10 mouse cellular contexts compared by ENCODE assay signal in genomic region chr17:78272713-78273483, GRCm38 (mm10).
A peak's percentile ranks its signal among the peaks of the same experiment; 100 is the strongest.
DNase-seq lines count a peak whose midpoint lies in the region; ATAC-seq lines count a peak whose summit lies in the region.
"Had no signal": no experiment of that assay in that cellular context is flagged by ENCODE, and none has a peak within 500 bp of the region (broad histone marks: within the 10 kb centered on the region; RNA-seq: fewer than 3 reads in every experiment).

No protein-coding gene starts in this region.

- WGBS in heart, embryonic 12.5 days = 69% methylated on average over 8 of the region's 8 CpGs
- WGBS in midbrain, embryonic 12.5 days = 73% methylated on average over 8 of the region's 8 CpGs
- WGBS in midbrain, embryonic 16.5 days = 55% methylated on average over 8 of the region's 8 CpGs
- WGBS in intestine, embryonic 16.5 days = 61% methylated on average over 8 of the region's 8 CpGs
- WGBS in stomach, embryonic 16.5 days = 46% methylated on average over 8 of the region's 8 CpGs

- H3K27ac ChIP-seq in heart, embryonic 12.5 days (ENCODE audit: poor library complexity, severe bottlenecking) = no peak overlapping the region
- 0 out of 2 replicates have a peak overlapping the region, but pooled peaks have one; percentile 30 for H3K27ac ChIP-seq in midbrain, embryonic 12.5 days (replicated peaks)
- no peak overlapping the region for H3K27ac ChIP-seq in midbrain, embryonic 16.5 days (ENCODE audit: low read length)
- peak overlapping the region; percentile 71 for H3K27ac ChIP-seq in intestine, embryonic 16.5 days (ENCODE audit: low read length)
- H3K27ac ChIP-seq in stomach, embryonic 16.5 days (ENCODE audit: low read length) = peak overlapping the region; percentile 56

- no peak overlapping the region for H3K4me3 ChIP-seq in heart, embryonic 12.5 days
- no peak overlapping the region for H3K4me3 ChIP-seq in midbrain, embryonic 12.5 days
- H3K4me3 ChIP-seq in midbrain, embryonic 16.5 days (ENCODE audit: low read depth, low read length) = no peak overlapping the region
- H3K4me3 ChIP-seq in intestine, embryonic 16.5 days (ENCODE audit: low read length) = no peak overlapping the region
- no peak overlapping the region for H3K4me3 ChIP-seq in stomach, embryonic 16.5 days (replicated peaks; ENCODE audit: low read length)

- H3K9me3 ChIP-seq in heart, embryonic 12.5 days (replicated peaks) = no peaks in the 10 kb centered on the region
- no peaks in the 10 kb centered on the region for H3K9me3 ChIP-seq in midbrain, embryonic 12.5 days
- H3K9me3 ChIP-seq in midbrain, embryonic 16.5 days (replicated peaks; ENCODE audit: control insufficient read depth, low read length, poor library complexity, severe bottlenecking) = no peaks in the 10 kb centered on the region
- H3K9me3 ChIP-seq in intestine, embryonic 16.5 days (ENCODE audit: control insufficient read depth, low read length) = no peaks in the 10 kb centered on the region
- H3K9me3 ChIP-seq in stomach, embryonic 16.5 days (replicated peaks; ENCODE audit: control insufficient read depth, low read length) = no peaks in the 10 kb centered on the region

- no peak for ATAC-seq in heart, embryonic 12.5 days (ENCODE audit: insufficient number of reproducible peaks, low FRiP score)
- ATAC-seq in midbrain, embryonic 12.5 days (ENCODE audit: low FRiP score, low read depth) = peak; percentile 61; the same call in 1 of the 2 replicates
- no peak for ATAC-seq in midbrain, embryonic 16.5 days
- peak; percentile 40 for ATAC-seq in intestine, embryonic 16.5 days
- no peak for ATAC-seq in stomach, embryonic 16.5 days (ENCODE audit: insufficient read depth, low FRiP score)

- H3K27me3 ChIP-seq in heart, embryonic 12.5 days (replicated peaks) = no peaks in the 10 kb centered on the region
- H3K27me3 ChIP-seq in midbrain, embryonic 12.5 days = no peaks in the 10 kb centered on the region
- no peaks in the 10 kb centered on the region for H3K27me3 ChIP-seq in midbrain, embryonic 16.5 days (ENCODE audit: control insufficient read depth, insufficient read depth, low read depth, low read length)
- no peaks in the 10 kb centered on the region for H3K27me3 ChIP-seq in intestine, embryonic 16.5 days (replicated peaks; ENCODE audit: control insufficient read depth, insufficient read depth, low read length)
- no peaks in the 10 kb centered on the region for H3K27me3 ChIP-seq in stomach, embryonic 16.5 days (ENCODE audit: control insufficient read depth, insufficient read depth, low read length)

- peaks cover 19% of the 10 kb centered on the region for H3K4me1 ChIP-seq in heart, embryonic 12.5 days (replicated peaks)
- H3K4me1 ChIP-seq in midbrain, embryonic 12.5 days = peaks cover 31% of the 10 kb centered on the region
- peaks cover 18% of the 10 kb centered on the region for H3K4me1 ChIP-seq in midbrain, embryonic 16.5 days (ENCODE audit: control insufficient read depth, insufficient read depth, low read length)
- peaks cover 35% of the 10 kb centered on the region for H3K4me1 ChIP-seq in intestine, embryonic 16.5 days (ENCODE audit: control insufficient read depth, insufficient read depth, low read length)
- peaks cover 27% of the 10 kb centered on the region for H3K4me1 ChIP-seq in stomach, embryonic 16.5 days (ENCODE audit: control insufficient read depth, insufficient read depth, low read length)

- H3K36me3 ChIP-seq in heart, embryonic 12.5 days = no peaks in the 10 kb centered on the region
- no peaks in the 10 kb centered on the region for H3K36me3 ChIP-seq in midbrain, embryonic 12.5 days
- no peaks in the 10 kb centered on the region for H3K36me3 ChIP-seq in midbrain, embryonic 16.5 days (ENCODE audit: control insufficient read depth, insufficient read depth, low read length)
- H3K36me3 ChIP-seq in intestine, embryonic 16.5 days (ENCODE audit: control insufficient read depth, insufficient read depth, low read length) = no peaks in the 10 kb centered on the region
- H3K36me3 ChIP-seq in stomach, embryonic 16.5 days (ENCODE audit: control insufficient read depth, insufficient read depth, low read length) = no peaks in the 10 kb centered on the region

- no peak overlapping the region for H3K9ac ChIP-seq in heart, embryonic 12.5 days
- H3K9ac ChIP-seq in midbrain, embryonic 12.5 days (replicated peaks) = no peak overlapping the region
- no peak overlapping the region for H3K9ac ChIP-seq in midbrain, embryonic 16.5 days (ENCODE audit: low read depth, low read length)
- no peak overlapping the region for H3K9ac ChIP-seq in intestine, embryonic 16.5 days (ENCODE audit: low read depth, low read length)
- 0 out of 2 replicates have a peak overlapping the region, but pooled peaks have one; percentile 25 for H3K9ac ChIP-seq in stomach, embryonic 16.5 days (ENCODE audit: low read length)

- peak; percentile 46 to 61 for DNase-seq in heart, adult 18-20 months
- no peak for DNase-seq in layer of hippocampus, adult 8-10 months (ENCODE audit: low spot score in 2 of 2)
- no peak for DNase-seq in adrenal gland, postnatal 4 days (ENCODE audit: low spot score in 2 of 2)
- DNase-seq: cerebellum, adult 18-20 months; lung, postnatal 10 days had no signal

- no peak overlapping the region for H3K4me2 ChIP-seq in heart, embryonic 12.5 days
- H3K4me2 ChIP-seq in midbrain, embryonic 12.5 days (replicated peaks) = no peak overlapping the region
- H3K4me2 ChIP-seq in midbrain, embryonic 16.5 days (ENCODE audit: low read length) = no peak overlapping the region
- peak overlapping the region; percentile 13; the same call in 1 of the 2 replicates for H3K4me2 ChIP-seq in intestine, embryonic 16.5 days (ENCODE audit: low read depth, low read length)
- peak overlapping the region; percentile 18; the same call in 1 of the 2 replicates for H3K4me2 ChIP-seq in stomach, embryonic 16.5 days (ENCODE audit: low read depth, low read length)

Comparison
In these comparisons a context has a peak if more than half of its experiments do, and no peak if none do; other contexts are left out.
1. ATAC-seq: peak in midbrain, embryonic 12.5 days (single experiment) and intestine, embryonic 16.5 days (single experiment); none in heart, embryonic 12.5 days (single experiment), midbrain, embryonic 16.5 days (single experiment) and stomach, embryonic 16.5 days (single experiment).
2. H3K27ac ChIP-seq: peak in midbrain, embryonic 12.5 days (single experiment), intestine, embryonic 16.5 days (single experiment) and stomach, embryonic 16.5 days (single experiment); none in heart, embryonic 12.5 days (single experiment) and midbrain, embryonic 16.5 days (single experiment).
3. DNase-seq: peak in heart, adult 18-20 months (2 of 2); none in layer of hippocampus, adult 8-10 months (0 of 2) and adrenal gland, postnatal 4 days (0 of 2).
4. H3K4me2 ChIP-seq: peak in intestine, embryonic 16.5 days (single experiment) and stomach, embryonic 16.5 days (single experiment); none in heart, embryonic 12.5 days (single experiment), midbrain, embryonic 12.5 days (single experiment) and midbrain, embryonic 16.5 days (single experiment).